Mouse (Mus musculus) lung, postnatal 4 days (tissue): Measurements from ENCODE around the gene Mrpl36.
A peak's percentile ranks its signal among the peaks of the same experiment; 100 is the strongest.

Experiments used
- DNase-seq, 2 experiments: peaks; one replicate each; pipeline ENCODE4 v3.0.0; 2021

The Mrpl36 gene

GRCm38 (mm10) chr13:73327827-73328698, at the start of gene Mrpl36, which contains the start of gene Ndufs6:
Mrpl36 (plus strand) TSS chr13:73328513.
Ndufs6 (minus strand) TSS chr13:73328542.
- DNase-seq = peak; percentile 94 to 95

- no peak for DNase-seq
Measured at GRCm38 (mm10) chr13:73279196-73279595, 49.1 kb upstream of the Mrpl36 start.

- DNase-seq = no peak
Measured at GRCm38 (mm10) chr13:73282407-73282806, 45.9 kb upstream of the Mrpl36 start.

GRCm38 (mm10) chr13:73283534-73283933, 44.8 kb upstream of the Mrpl36 start:
- no peak for DNase-seq

GRCm38 (mm10) chr13:73290206-73290605, 38.1 kb upstream of the Mrpl36 start:
- no peak for DNase-seq

- no peak for DNase-seq
Measured at GRCm38 (mm10) chr13:73291102-73291501, 37.2 kb upstream of the Mrpl36 start.

- DNase-seq = no peak
Measured at GRCm38 (mm10) chr13:73298717-73299116, 29.6 kb upstream of the Mrpl36 start.

GRCm38 (mm10) chr13:73299322-73299721, 29.0 kb upstream of the Mrpl36 start:
- DNase-seq = no peak

- DNase-seq = no peak
Measured at GRCm38 (mm10) chr13:73304729-73305128, 23.6 kb upstream of the Mrpl36 start.

- DNase-seq = no peak
Measured at GRCm38 (mm10) chr13:73305398-73306084, 22.8 kb upstream of the Mrpl36 start.

- DNase-seq = no peak
Measured at GRCm38 (mm10) chr13:73306085-73306410, 22.3 kb upstream of the Mrpl36 start.

- no peak for DNase-seq
Measured at GRCm38 (mm10) chr13:73306430-73306829, 21.9 kb upstream of the Mrpl36 start.

- peak; percentile 47 to 55 for DNase-seq
Measured at GRCm38 (mm10) chr13:73310183-73310929, 18.0 kb upstream of the Mrpl36 start.

GRCm38 (mm10) chr13:73320048-73320447, 8.3 kb upstream of the Mrpl36 start:
- no peak for DNase-seq

GRCm38 (mm10) chr13:73322626-73323025, 5.7 kb upstream of the Mrpl36 start:
- no peak for DNase-seq

GRCm38 (mm10) chr13:73323406-73323805, 4.9 kb upstream of the Mrpl36 start:
- DNase-seq = no peak

- DNase-seq = peak; percentile 89 to 92
Measured at GRCm38 (mm10) chr13:73330844-73331501, 2.7 kb downstream of the Mrpl36 start.

- no peak for DNase-seq
Measured at GRCm38 (mm10) chr13:73331736-73332135, 3.4 kb downstream of the Mrpl36 start.

GRCm38 (mm10) chr13:73336753-73337152, 8.4 kb downstream of the Mrpl36 start:
- no peak for DNase-seq

GRCm38 (mm10) chr13:73345102-73345890, 17.0 kb downstream of the Mrpl36 start:
- no peak for DNase-seq

- DNase-seq = no peak
Measured at GRCm38 (mm10) chr13:73346131-73346530, 17.8 kb downstream of the Mrpl36 start.

GRCm38 (mm10) chr13:73346743-73347142, 18.4 kb downstream of the Mrpl36 start:
- DNase-seq = no peak
